In the genomic region with DNA sequence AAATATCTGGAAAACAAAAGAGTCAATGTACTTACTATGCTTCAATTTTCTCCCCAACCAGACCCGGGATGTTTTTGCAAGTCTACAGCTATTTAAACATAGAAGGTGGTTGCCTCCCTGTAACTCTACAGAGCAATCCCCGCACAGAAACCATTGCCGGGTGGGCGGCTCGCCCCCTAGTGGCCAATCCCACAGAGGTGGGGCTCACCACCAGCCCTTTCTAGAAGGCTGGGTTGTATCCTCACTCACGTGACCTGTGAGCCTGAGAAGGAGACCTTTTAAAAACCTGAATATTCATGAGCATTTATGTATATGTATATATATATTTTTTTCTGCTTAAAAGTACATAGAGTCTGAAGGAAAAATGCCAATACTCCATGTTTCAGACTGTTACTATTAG, we compare ENCODE assay signal across 8 mouse cellular contexts. TPM values are rescaled to one million over a fixed set of nuclear protein-coding genes. Genes with fewer than 3 reads are reported as not detected.
DNase-seq lines count a peak whose midpoint lies in the region; ATAC-seq lines count a peak whose summit lies in the region.

No protein-coding gene starts in this region.

- peak; percentile 63 for DNase-seq in CD4-positive, CD25-positive, alpha-beta regulatory T cell, adult 2 months (ENCODE audit: low read depth, low spot score)
- DNase-seq in T-cell, adult 2 months (ENCODE audit: low spot score) = peak; percentile 54
- DNase-seq in heart, postnatal 10 days = peak; percentile 49 to 62
- peak; percentile 40 to 59 for DNase-seq in layer of hippocampus, postnatal 25 days (ENCODE audit: extremely low spot score in 1 of 2, low spot score in 1 of 2)
- peak; percentile 70 to 75 for DNase-seq in lung, postnatal 4 days
- peak; percentile 23 to 56 for DNase-seq in spleen, postnatal 14 days (ENCODE audit: low spot score in 2 of 2)

- ATAC-seq in CD4-positive, CD25-positive, alpha-beta regulatory T cell, adult 4 months = no peak
- peak; percentile 86 for ATAC-seq in common myeloid progenitor, adult 5-6 weeks (replicated peaks; ENCODE audit: low read depth, poor library complexity, severe bottlenecking)

- intact Hi-C loops in heart, postnatal 10 days (cut with DNase I) = no loop called here

RNA-seq across cellular contexts. Expression of gene F2rl2, which starts 49.9 kb away (rescaled TPM):
- 1 to 10 TPM; 3.9 to 4.3 TPM for polyA plus RNA-seq in CD4-positive, CD25-positive, alpha-beta regulatory T cell, adult 4 months (2017; shearing (Covaris generic))
- total RNA-seq in common myeloid progenitor, adult 5-6 weeks (2017) = 3.0 and 3.6 TPM in 2 replicates
- under 1 TPM in 1 of 2 experiments, not detected in 1; 0.17 TPM for total RNA-seq in heart, postnatal 10 days (2021)
- total RNA-seq in layer of hippocampus, postnatal 25 days (2021) = under 1 TPM; 0.27 to 0.47 TPM
